Mouse (Mus musculus) small intestine, adult 2 months (tissue): Measurements from ENCODE around the gene Aup1.

ENCODE experiments used
- CTCF ChIP-seq: fragments of 200-500 bp; IDR thresholded peaks from 2 replicates; pipeline ENCODE4 v1.5.1; 2012; ENCODE audit warnings: low read depth, mild to moderate bottlenecking, control low read depth, inconsistent platforms, low read length, moderate library complexity, mixed read lengths; ENCODE audit not compliant: insufficient replicate concordance, insufficient read length; ENCODE audit errors: extremely low read depth
- POLR2A ChIP-seq: fragments of 200-500 bp; IDR thresholded peaks from 2 replicates; pipeline ENCODE4 v1.6.1; 2012; ENCODE audit warnings: low read depth, mild to moderate bottlenecking, control low read depth, inconsistent platforms, low read length, moderate library complexity

DNA sequence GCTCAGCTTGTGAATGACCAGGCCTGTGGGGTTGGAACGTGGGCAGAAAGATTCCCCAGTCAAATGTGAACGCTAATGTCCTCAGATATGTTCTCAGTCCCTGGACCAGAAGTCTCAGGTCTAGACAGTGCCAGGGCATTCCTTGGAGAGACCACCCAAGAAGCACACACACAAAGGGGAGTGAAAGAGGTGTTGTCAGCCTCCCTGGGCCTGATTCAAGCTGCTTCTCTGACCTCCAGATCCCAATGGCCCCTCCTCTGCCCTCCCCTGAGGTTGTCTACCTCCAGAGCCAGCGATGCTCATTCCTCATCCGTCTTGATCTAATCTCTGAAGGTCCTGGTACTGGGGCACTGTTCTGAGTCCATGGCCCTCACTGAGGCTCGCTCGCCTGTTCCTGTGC, 10.8 kb upstream of the Aup1 start:
- TF ChIP-seq CTCF: no peak
- TF ChIP-seq POLR2A: no peak
